Mouse (Mus musculus): ENCODE measurements around the gene Clca2.
A peak's percentile ranks its signal among the peaks of the same experiment; 100 is the strongest.

Gene Clca2

DNA sequence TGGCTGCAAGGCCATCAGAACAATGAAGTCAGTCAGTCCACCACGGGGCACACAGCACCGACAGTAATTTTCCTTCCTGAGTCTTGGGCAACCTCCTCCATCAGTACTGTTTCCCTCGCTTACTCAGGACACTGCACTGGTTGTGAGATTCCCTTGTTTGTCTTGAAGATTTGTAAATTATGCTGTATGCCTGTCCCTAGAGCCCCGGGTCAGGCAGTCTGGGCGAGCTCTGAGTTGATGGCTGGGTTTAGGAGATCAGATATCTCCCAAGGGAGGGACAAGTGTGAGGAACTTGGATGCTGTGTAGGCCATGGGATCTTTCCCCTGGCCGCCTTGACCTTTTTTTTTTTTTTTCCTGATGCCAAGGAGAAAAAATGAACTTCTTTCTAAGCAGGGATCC lies at the start of gene Clca2:
TSS of gene Clca2 (minus strand) at position 153 of the 400 bp plus-strand sequence.
- no peak for DNase-seq

DNA sequence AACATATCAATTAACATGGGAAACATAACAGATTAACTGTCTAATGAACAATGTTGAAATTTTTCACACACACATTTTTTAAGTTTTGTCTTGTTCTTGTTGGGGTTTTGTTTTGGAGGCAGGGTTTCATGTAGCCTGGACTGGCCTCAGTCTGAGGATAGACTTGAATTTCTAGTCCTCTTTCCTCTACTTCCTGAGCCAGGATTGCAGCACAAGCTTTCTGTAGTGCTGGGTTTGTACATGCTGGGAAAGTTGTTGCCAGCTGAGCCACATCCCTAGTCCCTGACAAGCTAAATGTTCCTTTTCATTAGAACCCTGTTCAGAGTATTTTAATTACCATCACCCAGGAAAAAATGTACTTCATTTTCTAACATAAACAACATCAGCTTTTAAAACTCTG lies 48.7 kb upstream of the Clca2 start:
- DNase-seq: no peak

- DNase-seq: peak; percentile 13
Measured at GRCm38 (mm10) chr3:145147483-145147882, 48.2 kb upstream of the Clca2 start.

DNA sequence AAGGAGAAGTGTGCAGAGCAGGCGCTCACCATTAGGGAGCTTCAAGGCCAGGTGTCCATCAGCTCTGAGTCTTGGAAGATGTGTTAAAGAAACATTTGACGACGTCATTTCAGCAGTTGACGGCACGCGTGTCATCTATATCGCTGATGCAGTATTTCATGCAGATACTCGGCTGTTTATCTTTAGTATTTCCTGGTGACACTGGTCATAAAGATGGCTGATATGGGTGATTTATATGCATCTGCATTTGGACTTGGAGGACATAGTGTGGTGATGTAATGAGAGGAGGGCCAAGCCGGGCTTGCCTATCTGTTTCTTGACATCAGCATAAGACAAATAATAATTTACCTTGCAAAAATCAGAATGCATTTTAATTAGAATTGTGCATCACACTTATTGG lies 47.6 kb upstream of the Clca2 start:
- no peak for DNase-seq

DNA sequence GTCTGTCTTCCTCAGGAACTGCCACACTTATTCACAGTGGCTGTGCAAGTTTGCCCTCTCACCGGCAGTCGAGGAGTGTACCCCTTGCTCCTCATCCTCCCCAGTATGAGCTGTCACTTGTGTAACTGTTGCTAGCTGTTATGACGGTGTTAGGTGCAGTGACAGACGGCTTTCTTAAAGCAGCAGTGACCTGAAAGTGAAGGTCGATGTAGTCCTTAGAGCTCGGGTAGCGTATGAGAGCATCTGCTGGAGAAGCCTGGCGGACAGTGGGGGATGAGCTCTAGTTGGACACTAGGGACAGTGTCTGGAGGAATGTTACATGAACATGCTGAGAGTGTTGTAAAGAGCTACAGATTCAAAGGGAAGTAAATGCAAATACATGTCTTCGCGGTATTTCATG lies 44.6 kb upstream of the Clca2 start:
- DNase-seq: no peak

GRCm38 (mm10) chr3:145142925-145143324 lies 43.7 kb upstream of the Clca2 start:
- DNase-seq: no peak

DNA sequence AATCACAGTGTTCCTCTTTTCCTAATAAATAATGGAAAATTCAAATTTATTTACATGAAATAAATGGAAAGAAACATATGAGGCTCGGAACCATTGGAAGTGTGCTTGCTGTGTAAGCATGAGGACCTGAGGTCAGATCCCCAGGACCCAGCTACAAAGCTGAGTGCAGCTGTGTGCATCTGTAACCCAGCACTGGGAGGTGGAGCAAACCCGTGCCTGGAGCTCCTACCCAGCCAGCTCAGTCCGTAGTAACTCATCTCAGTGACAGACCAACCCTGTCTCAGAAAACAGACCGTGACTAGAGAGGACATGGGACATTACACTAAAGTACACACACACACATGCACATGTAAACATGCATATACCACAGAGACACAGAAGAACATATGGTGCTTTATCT lies 41.0 kb upstream of the Clca2 start:
- no peak for DNase-seq

DNA sequence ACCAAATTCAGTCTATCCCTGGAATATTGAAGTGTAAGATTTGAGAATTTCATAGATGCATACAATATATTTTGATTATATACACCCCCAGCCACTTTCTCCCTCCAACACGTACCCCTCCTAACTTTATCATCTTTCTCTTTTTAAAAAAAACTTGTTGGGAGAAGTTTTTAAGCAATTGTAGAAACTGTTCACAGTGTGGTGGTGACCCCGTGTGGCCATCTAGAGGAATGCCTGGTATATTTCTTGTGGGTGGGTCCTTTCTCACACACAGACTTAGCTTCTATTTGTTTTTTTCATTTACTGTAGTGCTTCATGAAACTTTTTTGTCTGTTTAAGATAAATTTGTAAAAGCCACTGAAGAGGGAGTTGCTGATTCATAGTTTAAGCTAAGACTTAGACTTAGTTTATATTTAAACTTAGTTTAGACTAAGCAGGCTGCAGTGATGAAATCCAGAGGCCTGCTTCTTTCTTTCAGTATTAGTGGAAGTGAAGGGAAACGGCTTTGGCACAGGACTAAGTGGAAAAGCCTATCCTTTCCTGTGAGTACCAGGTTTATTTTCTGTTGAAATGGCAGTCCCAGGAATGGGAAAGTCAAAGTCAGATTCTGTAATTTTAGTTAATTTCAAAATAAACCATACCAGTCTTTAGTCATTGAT lies 32.1 kb upstream of the Clca2 start:
- DNase-seq: peak; percentile 66

GRCm38 (mm10) chr3:145129356-145129755 lies 30.1 kb upstream of the Clca2 start:
- DNase-seq: no peak

DNA sequence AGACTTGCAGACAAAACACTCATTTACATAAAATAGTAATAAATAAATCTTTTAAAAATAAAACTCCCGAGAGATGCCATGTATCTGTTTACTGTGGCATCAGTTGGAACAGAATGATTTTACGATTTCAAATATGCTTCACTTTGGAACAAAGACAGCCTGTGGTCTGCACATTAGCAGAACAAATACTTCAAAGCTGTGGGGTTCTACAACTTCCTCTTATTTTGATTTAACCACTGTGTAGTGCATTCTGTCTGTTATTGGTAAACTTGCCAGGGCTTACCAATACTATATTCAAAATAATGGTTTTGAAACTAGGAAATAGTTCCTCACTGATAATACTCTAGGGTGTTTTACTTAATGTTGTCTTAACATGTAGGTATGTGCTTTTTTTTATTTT lies 27.4 kb upstream of the Clca2 start:
- DNase-seq: no peak

- DNase-seq: no peak
Measured at GRCm38 (mm10) chr3:145119425-145119824, 20.2 kb upstream of the Clca2 start.

DNA sequence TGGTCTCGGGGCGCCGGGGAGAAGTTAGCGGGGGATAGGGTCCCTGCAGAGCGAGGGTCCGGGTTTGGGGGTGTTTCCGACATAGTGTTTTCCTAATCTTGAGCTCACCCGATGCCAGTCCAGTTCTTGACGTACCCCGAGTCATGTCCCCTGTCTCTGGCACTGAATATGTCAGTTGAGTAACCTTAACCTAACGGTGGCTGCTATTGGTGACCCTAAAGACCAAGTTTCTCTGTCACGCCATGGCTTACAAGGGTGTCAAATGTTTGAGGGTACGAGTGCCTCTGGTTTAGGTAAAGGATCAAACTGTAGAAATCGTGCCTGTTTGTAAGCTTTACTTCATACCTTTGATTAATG lies 19.7 kb upstream of the Clca2 start:
- no peak for DNase-seq

GRCm38 (mm10) chr3:145118254-145119001 lies 19.2 kb upstream of the Clca2 start, which contains the start of gene Odf2l:
Gene Odf2l, plus strand, starts transcription at chr3:145118588.
- peak; percentile 99 for DNase-seq

- no peak for DNase-seq
Measured at GRCm38 (mm10) chr3:145117637-145118036, 18.4 kb upstream of the Clca2 start.

DNA sequence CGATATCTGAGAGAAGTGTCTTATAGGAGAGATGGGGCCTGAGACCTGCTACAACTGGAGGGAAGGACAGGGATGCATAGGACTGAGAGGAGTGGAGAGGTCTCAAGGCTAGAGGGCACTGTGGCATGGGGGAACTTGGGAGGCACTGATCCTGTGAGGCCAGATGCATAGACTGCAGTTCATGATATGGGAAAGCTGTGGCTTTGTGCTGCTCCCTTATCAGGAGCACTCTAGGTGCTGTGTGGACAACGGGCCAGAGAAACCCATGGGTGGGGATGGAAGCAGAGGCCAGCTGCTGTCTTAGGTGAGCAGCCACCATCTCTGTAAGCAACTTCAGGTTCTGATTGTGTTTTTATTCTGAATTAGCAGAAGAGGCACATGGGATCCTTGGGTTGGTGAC lies 15.9 kb upstream of the Clca2 start:
- no peak for DNase-seq

- no peak for DNase-seq
Measured at GRCm38 (mm10) chr3:145105773-145106504, 6.7 kb upstream of the Clca2 start.

DNA sequence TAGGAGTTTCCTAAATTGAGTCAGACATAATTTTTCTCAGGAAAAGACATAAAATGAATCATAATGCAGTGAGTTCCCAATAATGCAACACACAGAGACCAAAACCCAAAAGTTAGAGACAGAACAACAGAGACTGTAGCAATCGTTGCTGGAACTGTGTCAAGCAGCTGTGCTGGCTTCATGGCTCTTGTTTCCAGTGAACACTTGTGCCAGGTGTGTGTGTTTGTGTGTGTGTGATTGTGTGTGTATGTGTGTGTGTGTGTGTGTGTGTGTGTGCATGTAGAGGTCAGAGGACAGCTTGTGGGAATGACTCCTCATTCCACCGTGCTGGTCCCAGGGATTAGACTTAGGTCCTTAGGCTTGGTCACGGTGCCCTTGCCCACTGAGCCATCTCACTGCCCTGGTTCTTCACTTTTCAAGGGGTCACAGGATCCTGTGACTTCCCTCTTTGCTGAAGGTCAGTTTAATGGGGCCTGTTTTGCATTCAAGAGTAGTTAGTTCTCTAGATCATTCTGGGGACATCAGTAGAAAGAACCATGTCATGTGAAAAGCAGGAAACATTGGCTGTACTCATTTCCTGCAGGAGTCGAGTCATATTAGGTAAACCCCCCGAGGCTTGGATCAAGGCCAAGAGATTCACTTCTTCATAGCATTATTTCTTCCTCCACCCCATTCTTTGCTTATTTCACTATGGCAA lies 6.0 kb upstream of the Clca2 start:
- DNase-seq: peak; percentile 23

- DNase-seq: no peak
Measured at GRCm38 (mm10) chr3:145103770-145104169, 4.5 kb upstream of the Clca2 start.

GRCm38 (mm10) chr3:145103321-145103720 lies 4.1 kb upstream of the Clca2 start:
- DNase-seq: no peak

DNA sequence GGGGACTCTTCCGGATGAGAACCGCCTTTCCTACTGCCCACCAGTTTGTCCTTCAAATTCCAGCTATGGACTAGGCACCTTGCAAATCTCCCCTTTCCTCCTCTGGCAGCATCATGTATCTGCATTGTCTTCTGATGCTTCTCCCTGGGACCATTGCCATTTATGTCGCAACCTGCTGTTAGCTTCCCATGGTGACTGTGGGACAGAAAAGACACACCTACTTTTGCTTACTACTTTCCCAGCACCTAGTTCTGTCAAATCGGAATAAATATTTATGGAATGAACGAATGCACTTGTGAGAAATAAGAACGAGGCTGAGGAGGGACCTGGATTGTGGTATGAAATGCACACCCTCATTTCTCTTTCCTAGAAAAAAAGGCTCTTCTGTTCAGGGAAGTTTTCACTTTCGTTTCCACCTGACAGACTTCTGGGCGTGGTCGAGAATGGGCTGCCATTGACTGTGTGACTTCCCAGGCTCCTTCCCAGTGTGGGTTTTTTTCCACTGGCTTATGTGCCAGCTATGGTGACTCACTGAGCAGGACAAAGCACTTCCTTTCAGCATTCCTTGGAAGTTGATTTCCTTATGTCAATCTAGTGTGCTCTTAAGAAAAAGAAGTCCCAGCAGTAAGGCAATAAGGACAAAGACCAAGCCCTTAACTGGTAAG lies 2.8 kb upstream of the Clca2 start:
- peak; percentile 68 for DNase-seq

- DNase-seq: no peak
Measured at GRCm38 (mm10) chr3:145087857-145088598, 11.2 kb downstream of the Clca2 start.

- no peak for DNase-seq
Measured at GRCm38 (mm10) chr3:145086180-145086579, 13.1 kb downstream of the Clca2 start.

Measured in lung, postnatal 10 days (tissue).